Mouse (Mus musculus): ENCODE measurements around the gene Meaf6.
A peak's percentile ranks its signal among the peaks of the same experiment; 100 is the strongest.

The Meaf6 gene

DNA sequence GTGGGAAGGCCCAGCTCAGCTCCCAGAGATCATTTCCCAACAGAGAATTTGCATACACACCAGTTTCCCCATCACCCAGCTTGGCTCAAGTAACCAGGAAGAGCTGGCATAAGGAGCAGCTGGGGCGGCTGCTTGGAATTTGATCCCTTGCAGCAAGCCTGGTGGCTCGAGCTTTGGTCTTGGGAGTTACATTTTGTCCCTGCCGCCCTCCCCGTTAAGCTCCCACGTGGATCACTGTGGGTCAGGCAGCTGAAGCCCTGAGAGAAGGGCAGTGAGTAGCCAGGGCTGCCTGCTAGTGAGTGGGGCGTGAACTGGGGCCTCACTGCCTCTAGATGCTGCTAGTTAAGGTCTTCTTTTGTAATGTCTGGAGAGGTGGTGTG lies 30.8 kb downstream of the Meaf6 start:
- no peak for DNase-seq (ENCODE audit: low spot score)

DNA sequence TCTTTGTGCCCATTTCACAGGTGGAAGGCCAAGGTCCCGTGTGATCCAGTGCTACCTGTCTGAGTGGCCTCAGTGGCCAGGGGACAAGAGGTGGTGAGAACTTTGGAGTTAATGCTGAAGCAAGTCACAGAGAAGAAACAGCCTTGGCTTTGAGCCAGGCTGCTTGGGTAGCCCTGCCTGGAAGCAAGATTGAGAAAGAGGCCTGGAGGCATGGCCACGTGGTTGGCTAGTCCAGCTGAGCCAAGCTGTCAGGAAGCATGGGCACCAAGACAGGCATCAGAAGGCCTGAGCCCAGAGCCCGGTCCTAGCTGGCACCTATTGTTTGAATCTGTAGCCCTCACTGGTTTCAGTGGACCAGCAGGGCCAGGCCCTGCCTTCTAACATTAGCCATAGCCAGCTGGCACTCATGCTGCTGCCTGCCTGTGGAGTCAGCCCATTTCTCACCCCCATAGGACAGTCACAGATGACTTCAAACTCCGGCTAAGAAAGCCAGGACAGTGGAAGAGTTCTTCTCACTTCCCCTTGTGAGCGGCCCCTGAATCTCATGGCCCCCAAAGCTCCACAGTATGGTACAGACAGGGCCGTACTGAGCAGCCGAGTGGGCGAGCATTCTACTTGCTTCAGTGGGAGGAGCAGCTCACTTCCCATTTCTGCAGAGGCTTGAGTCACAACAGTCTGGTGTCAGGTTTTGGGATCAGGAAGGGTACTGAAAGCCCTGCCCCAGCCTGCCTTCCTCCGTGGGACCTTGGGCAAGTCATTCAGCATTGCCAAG lies 31.3 kb downstream of the Meaf6 start:
- DNase-seq (ENCODE audit: low spot score): no peak

DNA sequence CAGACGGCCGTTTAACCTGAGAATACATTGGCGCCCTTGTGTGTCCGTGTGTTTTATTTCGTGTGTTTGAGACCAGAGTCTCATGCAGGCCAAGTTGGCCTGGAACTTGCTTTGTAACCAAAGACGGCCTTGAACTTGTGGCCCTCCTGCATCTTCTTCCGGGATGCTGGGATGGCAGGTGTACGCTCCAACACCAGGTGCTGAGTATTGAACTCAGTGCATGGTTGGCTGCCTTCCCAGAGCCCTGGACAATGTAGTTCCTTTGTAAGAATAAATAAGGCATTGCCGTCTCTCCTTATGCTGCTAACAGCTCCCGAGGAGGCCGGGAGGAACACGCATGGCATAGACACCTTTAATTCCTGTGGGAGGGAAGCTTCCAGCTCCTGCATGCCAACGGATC lies 32.0 kb downstream of the Meaf6 start:
- no peak for DNase-seq (ENCODE audit: low spot score)

DNA sequence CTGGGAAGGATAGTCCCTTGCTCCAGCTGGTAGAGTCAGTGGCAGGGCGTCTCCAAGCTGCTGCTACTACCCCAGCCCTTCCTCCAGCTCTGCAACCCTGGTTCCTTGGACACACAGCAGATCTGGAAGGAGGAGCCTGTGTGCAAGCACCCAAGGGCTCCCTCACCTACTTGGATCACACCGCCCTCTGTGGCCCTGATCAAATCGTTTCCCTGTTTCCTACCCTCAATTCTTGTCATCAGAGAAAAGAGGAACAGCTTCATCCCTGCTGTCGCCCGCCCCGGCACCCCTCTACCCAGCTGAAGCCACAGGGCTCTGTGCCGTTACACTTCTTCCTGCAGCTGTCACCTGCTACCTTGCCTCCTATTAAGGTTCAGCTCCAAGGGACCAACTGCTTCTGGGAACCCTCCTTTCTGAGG lies 33.0 kb downstream of the Meaf6 start:
- DNase-seq (ENCODE audit: low spot score): no peak

DNA sequence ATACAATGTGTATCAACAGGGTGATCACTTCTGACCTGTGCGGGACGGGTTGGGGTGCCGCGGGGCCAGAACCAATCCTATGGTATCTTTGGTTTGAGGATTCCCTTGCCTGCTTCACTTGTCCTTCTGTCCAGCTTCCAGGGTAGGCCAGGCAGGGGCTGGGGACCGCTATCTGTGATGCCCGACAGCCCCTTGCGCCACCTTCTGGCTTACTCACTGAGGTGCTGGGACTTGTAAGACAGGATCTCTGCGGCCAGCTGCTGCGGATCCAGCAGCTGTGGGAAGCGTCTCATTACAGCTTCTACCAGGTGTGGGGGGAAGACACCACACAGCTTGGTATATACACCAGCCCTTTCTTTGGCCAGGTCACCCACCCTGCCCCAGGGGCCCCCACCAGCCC lies 34.1 kb downstream of the Meaf6 start:
- DNase-seq (ENCODE audit: low spot score): peak; percentile 77

DNA sequence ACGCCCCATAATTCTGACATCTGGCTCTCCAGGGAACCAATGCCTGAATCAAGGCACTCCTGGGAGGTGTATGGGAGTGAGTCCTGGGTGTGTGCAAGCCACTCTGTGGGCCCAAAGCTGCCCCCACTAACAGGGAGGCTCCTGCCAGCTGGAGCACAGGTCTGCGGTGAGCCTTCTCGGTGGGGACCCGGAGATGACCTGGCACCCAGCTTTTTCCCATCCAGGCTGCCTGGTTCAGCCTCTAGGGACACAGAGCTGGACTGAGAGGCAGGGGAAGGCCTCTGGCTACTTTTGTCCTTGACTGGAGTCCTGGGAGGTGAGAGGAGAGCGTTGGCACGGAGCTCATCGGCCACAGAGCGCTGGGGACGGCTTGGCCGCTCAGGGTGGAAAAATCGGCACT lies 34.8 kb downstream of the Meaf6 start:
- DNase-seq (ENCODE audit: low spot score): no peak

DNA sequence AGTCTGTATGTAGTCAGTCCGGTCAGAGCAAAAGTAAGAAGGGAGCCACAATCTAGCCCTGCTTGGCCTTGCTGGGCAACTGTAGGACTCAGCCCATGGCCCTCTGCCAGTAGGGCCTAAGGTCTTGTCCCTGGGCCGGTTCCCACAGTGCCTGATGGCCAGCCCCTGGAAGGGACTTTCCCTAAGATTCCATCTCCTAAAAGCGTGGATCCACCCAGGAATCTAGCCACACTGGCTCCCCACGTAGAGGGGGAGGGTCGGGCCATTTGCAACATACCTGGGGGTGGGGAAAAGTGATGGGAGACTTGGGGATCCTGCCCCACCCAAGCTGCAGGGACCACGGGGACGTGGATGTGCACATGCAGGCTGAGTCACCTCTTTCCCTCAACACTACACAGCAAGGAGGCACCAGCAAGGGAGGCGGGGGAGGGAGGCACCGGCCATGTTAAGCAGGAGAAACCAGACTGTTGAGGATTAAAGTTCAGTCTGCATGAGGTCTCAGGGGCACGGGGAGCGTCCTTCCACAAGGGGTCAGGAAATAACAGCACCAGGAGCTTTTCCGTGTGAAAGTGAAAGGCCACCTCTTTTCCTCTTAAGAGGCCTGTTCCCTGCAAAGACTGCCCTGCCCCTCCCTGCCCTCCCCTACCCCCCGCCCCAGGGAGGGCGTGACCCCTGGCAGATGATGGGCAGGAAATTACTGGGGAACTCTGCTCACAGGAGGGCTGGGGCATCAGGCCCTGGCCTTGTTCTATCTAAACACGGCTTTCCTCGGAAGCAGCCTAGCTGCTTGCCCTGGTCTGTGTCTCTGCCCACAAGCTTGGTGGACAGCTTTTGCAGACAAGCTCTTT lies 37.7 kb downstream of the Meaf6 start:
- peak; percentile 42 for DNase-seq (ENCODE audit: low spot score)

DNA sequence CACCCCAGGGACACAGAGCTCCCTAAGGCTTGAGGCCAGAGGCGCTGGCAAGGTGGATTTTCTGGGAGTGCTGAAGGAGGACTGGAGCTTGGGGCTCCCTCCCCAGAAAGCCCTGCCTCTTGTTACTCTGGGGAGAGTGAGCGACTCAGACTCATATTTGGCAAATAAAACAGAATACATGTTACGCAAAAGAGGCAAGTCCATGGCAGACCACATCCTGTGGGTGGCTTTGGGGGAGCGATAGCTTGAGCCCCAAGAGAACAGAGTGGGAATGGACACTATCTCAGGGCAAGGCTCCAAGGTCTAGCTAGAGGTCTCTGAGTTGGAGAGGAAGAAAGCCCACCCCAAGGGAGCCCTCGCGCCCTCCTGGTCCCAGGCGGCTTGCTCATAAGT lies 38.3 kb downstream of the Meaf6 start:
- DNase-seq (ENCODE audit: low spot score): no peak

DNA sequence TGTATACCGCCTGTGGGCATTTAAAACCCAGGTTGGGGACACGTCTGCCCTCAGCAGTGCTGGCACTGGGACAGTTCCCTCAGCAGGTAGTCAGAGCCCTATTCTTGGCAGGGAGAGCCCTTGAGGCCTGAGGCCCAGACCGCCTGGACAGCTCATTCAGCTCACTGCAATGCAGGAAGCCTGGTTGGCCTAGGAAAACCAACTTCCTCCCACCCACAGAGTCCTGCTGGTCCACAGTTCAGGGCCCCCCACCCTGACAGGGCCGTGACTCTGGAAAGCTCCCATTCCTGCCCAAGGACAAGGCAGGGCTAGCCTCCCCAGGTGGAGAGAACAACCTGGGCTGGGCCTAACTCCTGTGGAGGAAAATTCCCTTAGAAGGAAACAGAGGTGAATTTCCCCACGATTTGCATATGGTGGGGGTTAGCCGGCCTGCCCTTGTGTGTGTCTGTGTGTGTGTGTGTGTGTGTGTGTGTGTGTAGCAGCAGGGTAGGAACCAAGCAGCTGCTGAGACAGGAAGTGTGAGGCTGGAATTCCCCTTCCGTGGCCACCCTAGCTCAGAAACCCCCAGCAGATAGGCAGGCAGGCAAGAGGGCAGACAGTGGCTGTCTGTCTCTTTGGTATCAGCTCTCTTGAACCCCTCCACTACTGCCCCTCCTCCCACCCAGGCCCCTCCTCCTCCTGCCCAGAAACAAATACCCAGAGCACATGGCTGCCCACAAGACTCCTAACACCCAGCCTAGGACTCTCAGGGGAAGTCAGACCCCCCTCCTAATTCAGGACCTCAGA lies 39.7 kb downstream of the Meaf6 start:
- no peak for DNase-seq (ENCODE audit: low spot score)

DNA sequence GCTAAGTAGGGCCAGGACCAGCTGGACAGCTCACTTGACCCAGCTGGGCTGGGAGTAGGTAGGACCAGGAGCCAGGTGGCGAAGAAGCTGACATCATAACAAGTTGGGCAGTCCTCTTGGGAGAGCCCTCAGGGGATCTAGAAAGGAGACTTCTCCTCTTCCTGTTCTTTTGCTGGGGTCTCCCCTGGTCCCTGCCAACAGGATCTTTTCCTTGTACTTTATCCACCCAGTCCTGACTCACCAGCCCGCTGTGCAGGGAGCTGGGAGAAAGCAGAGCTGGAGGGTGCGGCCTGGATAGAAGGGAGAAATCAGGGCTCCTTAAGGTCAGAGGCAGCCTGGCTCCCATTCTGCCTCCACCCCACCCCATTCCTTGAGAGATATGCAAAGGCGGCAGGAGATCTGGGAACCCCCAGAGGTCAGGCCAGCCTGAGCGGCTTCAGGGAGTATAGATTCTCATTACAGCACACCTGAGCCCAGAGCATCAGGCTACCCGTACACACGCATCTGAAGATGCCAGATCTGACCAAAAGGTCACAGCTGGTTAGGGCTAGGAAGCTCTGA lies 40.5 kb downstream of the Meaf6 start:
- no peak for DNase-seq (ENCODE audit: low spot score)

DNA sequence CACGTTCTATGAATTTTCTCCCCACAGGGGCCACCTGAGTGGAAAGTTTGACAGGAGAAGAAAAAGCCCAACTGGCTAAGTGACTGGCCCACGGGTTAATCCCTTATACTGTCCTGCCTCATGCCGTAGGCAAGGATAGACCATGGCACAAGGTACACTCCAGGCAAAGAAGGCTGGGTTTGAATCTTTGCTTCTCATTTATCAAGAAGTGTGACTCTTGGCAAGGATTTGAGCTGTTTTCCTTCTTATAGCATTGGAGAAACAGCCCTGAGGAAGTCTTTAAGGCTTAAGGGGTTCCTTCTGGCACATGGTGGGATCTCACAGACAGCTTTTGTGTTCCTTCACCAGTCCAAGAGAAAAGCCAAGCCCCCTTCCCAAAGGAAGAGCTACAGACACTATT lies 41.3 kb downstream of the Meaf6 start:
- DNase-seq (ENCODE audit: low spot score): no peak

DNA sequence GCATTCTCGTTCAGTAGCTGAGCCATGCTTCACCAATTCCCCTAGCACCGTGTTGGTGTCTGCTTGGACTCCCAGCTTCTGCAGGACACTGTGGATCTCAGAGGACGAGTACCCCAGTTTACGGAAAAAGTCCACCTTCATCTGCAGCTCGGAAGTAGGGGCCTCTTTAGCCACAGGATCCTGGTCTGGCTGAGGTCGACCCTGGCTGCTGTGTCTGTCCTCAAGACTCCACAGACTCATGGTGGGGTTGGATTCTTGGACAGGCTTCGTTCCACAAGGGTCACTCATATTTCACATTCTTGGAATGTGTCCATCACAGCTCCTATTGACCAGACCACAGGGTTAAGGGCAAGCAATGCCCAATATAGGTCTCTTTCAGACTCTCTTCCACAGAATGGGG lies 41.8 kb downstream of the Meaf6 start:
- no peak for DNase-seq (ENCODE audit: low spot score)

DNA sequence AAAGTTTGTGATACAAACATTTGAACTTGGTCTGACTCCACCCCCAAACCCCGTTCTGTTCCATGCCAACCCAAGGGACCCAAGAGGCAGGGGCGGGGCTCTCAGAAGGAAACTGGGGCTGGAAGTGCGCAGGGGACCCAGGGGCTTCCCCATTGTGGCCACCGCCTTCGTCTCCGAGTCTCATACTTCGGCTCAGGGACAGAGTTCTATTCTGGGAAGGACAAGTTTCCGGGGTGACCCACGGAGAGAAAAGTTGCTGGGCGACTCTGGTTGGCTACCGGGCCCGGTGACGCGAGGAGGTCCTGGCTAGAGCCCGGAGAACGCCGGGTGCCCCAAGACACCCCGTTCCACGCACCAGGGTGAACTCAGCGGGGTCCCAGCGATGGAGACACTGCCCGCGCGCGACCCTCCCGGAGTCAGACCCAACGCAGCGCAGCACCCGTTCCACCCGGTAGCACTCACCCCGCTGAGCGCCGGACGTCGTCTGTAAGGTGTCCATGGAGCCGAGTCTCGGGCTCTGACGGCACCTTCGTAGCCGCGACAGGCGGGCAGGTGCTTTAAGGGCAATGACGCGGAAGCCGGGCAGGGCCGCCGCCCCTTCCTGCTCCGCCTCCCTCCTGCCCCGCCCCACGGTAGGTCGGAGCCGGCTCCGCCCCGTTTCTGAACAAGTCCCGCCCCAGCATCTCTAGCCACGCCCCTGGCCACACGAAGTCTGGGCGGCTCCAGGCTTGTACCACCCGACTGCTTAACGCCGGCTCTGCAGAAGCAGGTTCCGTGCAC lies 42.6 kb downstream of the Meaf6 start, which contains the start of gene Zc3h12a:
Gene Zc3h12a (minus strand): TSS at position 536 of the 780 bp plus-strand sequence.
- peak; percentile 93 for DNase-seq (ENCODE audit: low spot score)

DNA sequence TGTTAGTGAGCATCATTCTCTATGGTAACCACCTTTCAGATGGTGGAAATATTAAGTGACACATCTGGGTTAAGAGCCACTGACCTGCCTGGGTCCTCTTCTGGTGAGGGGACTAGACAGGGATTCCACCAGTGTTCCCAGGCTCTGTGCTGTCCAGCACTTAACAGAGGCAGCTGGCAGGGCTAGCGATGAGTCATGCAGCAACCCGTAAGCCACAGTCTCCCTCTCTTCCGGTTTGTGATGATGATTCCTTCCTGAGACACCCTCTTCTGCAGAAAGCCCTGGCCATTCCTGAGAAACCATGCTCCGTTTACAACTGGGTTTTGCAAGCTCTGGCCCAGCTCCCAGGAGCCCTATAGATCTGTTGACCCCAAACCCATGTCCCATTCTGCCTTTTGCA lies 46.6 kb downstream of the Meaf6 start:
- DNase-seq (ENCODE audit: low spot score): no peak

DNA sequence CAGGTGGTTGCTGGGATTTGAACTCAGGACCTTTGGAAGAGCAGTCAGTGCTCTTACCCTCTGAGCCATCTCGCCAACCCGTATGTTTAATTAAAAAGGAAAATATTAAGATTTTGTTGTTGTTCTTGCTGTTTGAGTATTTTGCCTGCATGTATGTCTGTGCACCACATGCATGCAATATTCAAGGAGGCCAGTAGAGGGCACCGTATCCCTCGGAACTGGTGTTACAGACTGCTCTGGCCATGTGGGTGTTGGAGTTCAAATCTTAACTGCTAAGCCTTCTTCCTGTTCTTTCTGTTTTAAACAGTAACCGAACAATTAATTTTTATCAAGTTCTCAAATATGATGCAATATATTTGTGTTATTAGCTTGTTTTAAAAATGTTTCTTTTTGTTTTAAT lies 47.5 kb downstream of the Meaf6 start:
- peak; percentile 87 for DNase-seq (ENCODE audit: low spot score)

DNA sequence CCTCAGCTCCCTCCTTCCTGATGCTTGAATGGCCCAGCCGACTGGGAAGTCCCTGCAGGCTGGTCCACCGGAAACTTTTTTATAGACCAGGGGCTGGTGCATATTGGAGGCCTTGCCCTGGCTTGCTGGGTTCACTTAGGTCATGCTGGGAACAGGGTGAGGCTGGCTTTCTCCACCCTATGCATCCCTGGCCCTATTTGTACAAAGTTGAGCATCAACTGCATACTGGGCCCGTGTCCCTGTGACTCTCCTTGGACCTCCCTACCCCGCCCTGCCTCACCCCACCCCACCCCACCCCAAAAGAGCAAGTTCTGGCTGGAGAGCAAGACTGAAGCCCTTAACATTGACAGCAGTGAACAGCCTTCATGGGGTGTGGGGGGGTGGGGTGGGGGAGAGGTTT lies 49.3 kb downstream of the Meaf6 start:
- DNase-seq (ENCODE audit: low spot score): no peak

DNA sequence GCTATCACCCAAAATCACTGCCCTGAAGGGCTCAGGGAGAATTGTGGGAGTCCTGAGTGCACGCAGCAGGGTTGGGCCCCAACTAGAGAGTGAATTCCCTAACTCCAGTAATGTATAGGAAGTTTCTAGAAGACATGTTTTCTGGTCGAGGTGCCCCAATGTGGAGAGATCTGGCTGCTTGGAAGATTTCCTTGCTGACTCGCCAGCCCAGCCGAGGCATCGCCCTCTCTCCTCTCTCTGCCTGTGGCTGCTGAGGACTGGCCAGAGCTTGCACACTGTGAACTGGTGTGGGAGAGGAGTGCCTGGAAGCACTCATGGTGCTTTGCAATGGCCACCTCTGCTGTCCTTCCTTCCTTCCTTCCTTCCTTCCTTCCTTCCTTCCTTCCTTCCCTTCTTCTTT lies 49.7 kb downstream of the Meaf6 start:
- DNase-seq (ENCODE audit: low spot score): no peak

DNA sequence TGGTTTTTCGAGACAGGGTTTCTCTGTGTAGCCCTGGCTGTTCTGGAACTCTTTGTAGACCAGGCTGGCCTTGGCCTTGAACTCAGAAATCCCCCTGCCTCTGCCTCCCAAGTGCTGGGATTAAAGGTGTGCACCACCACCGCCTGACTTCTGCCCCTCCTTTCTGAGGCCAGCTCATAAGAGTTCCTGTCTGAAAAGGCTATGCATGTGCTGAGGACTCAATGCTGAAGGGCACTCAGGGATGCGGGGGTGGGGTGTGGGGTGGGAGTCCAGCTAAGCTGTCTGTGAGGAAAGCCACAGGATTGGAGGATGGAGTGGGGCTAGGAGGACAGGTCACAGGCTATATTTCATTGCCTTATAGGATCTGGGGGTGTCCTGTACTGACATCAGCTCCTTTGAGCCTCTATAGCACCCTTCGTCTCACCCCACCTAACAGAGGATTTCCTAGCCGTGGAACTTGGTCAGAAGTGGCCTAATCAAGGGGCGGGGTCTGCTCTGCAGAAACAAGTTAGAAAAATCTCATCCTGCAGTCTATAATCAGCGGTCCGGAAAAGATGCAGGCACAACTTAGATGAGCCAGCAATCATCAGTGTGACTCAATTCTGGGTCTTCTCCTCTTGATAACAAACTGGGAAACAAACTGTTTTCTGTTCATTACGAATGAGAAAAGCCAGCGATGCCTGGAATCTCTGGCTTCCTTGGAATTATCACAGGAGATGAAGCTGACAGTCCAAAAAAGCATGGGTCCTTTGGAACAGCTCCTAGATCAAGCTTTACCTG lies 50.3 kb downstream of the Meaf6 start:
- no peak for DNase-seq (ENCODE audit: low spot score)

DNA sequence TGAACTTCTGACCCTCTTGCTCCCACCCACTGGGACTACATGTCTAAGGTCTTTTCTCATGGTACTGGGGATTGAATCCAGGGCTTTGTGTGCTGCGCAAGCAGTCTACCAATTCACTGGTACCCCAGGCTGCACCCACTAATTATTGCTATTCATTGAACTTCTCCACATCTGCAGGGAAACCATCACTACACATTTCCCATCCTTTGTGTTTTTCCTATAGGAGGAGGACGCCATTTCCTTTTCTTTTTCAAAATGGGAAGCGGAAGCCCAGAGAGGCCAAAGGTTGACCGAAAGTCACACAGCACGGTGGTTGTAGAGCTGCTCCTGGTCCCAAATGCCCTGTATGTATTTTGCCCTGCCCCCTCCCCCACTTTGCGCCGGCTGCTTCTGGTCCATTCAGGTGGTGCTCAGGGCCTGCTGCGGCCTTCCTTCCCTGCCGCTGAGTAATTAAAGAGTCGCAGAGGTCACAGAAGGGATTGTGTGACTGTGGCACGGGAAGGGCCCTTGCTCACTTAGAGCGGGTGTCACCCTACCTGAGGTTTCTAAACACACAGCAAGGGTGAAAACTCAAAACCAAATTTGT lies 51.5 kb downstream of the Meaf6 start:
- no peak for DNase-seq (ENCODE audit: low spot score)

DNA sequence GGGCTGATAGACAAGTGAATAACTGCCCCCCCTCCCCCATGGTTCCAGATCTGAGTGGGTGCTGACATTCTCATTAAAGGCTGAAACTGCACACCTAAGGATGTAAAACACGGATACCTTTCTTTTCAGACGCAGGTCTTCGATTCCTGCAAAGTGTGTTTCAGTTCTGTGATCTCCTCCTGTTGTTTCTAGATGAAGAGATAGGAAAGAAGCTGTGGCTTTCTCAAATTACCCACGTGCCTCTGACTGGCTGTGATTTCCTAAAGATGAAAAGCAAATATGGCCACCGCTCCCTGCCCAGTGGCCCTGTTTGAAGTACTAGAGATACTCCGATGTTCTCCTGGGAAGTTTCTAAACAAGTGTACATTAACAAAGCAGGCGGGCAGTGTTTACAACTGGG lies 53.4 kb downstream of the Meaf6 start:
- DNase-seq (ENCODE audit: low spot score): no peak
